Mouse (Mus musculus): ENCODE results near the gene Tbc1d22a. TPM values are rescaled to one million over a fixed set of nuclear protein-coding genes. Genes with fewer than 3 reads are reported as not detected.
A peak's percentile ranks its signal among the peaks of the same experiment; 100 is the strongest.

Tbc1d22a gene
- polyA plus RNA-seq, 1 experiment from 2014 or later = 13.7 TPM

DNA sequence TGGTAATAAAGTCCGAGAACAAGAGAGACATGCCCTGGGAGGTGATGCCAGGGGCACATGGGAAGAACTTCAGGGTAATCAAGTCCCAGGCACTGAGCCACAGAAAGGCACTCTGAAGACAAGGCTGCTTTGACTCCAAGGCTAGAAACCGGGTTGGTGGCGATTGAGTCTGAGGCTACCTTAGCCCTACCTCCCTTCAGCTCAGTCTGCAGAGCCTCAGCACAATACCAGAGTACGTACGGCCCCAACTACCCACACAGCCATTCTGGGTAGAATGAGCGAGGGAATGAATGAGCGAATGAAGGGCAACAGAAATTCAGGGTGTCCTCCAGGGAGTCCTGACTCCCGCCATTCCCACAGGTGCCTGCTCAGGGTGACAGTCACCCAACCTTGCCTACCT is 30.8 kb upstream of the Tbc1d22a start:
- no peaks in the 10 kb centered on the region for H3K9me3 ChIP-seq
- H3K4me2 ChIP-seq (replicated peaks) = no peak overlapping the region
- peaks cover 5% of the 10 kb centered on the region; the same call in 1 of the 2 replicates for H3K27me3 ChIP-seq
- 91% methylated on average over 8 of the region's 8 CpGs for WGBS
- ATAC-seq (ENCODE audit: low FRiP score, low read depth) = no peak
- H3K27ac ChIP-seq (replicated peaks) = no peak overlapping the region
- no peaks in the 10 kb centered on the region for H3K36me3 ChIP-seq
- no peak overlapping the region for H3K9ac ChIP-seq (replicated peaks)
- no peak overlapping the region for H3K4me3 ChIP-seq
- peaks cover 31% of the 10 kb centered on the region for H3K4me1 ChIP-seq

DNA sequence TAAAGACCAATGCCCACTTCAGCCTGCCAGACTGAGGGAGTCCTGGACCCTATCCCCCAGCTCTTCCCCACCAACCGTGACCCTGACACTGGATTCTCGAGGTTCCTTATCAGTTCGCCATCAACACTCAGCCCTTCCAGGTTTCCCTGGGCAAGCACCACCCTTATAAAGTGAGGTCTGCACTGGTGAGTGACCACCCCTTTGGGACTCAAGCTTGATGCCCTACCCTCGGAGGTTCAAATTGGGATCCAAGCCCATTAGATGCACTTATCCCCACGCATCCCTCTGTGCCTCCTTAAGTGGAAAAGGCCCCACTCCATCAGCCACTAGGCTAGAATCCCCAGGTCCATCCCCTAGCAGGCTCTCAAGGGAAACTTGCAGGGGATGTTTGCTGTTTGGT is 30.2 kb upstream of the Tbc1d22a start:
- no peak overlapping the region for H3K27ac ChIP-seq (replicated peaks)
- no peak for ATAC-seq (ENCODE audit: low FRiP score, low read depth)
- H3K36me3 ChIP-seq = no peaks in the 10 kb centered on the region
- peak overlapping the region; percentile 90 for H3K4me3 ChIP-seq
- peaks cover 5% of the 10 kb centered on the region; the same call in 1 of the 2 replicates for H3K27me3 ChIP-seq
- no peaks in the 10 kb centered on the region for H3K9me3 ChIP-seq
- no peak overlapping the region; the same call in 1 of the 2 replicates for H3K9ac ChIP-seq (replicated peaks)
- H3K4me2 ChIP-seq (replicated peaks) = peak overlapping the region; percentile 80
- H3K4me1 ChIP-seq = peaks cover 37% of the 10 kb centered on the region
- 81% methylated on average over 5 of the region's 5 CpGs for WGBS

DNA sequence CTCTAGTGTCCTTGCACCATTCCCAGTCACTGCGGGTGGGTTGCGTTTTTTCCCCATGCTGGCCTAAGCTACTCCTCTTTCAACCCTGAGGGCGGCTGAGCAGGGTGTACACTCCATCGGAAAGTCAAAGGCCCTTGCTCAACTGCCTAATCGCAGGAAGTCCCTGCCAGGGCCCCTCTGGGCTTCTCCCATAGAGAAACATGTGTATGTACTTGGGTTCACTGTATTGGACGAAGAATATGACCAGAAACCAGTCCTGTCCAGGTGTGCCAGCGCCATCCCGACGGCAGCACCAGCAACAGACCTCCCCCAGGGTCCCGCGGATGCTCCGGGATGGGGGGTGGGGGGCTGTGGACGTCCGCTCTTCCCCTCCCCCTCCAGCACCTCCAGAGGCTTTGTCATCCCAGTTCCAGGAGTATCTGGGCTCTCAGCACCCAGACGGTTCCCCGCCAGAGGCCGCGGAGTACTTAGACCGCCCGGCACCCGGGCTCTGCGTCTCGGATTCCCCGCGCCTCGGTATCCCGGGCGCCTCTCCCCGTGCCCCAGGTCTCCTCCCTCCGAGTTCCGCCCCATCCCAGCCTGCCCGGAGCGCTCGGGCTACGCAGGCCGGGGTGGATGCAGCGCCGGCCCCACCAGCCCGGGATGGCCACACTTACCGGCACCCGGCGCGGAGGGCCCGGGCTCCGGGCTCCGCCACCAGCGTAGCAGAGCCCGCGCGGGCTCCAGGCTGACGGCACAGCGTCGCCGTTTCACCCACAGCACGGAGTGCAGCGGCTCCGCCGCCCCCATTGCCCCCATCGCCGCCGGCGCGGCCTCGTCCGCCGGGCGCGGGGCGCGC is 29.2 kb upstream of the Tbc1d22a start:
- no peaks in the 10 kb centered on the region for H3K36me3 ChIP-seq
- WGBS = under 1% methylated on average over 69 of the region's 70 CpGs
- ATAC-seq (ENCODE audit: low FRiP score, low read depth) = peak; percentile 72
- peak overlapping the region; percentile 80 for H3K4me2 ChIP-seq (replicated peaks)
- no peaks in the 10 kb centered on the region for H3K9me3 ChIP-seq
- H3K4me1 ChIP-seq = peaks cover 40% of the 10 kb centered on the region
- H3K27me3 ChIP-seq = peaks cover 5% of the 10 kb centered on the region; the same call in 1 of the 2 replicates
- H3K9ac ChIP-seq (replicated peaks) = peak overlapping the region; percentile 95
- H3K27ac ChIP-seq (replicated peaks) = peak overlapping the region; percentile 86
- H3K4me3 ChIP-seq = peak overlapping the region; percentile 90

DNA sequence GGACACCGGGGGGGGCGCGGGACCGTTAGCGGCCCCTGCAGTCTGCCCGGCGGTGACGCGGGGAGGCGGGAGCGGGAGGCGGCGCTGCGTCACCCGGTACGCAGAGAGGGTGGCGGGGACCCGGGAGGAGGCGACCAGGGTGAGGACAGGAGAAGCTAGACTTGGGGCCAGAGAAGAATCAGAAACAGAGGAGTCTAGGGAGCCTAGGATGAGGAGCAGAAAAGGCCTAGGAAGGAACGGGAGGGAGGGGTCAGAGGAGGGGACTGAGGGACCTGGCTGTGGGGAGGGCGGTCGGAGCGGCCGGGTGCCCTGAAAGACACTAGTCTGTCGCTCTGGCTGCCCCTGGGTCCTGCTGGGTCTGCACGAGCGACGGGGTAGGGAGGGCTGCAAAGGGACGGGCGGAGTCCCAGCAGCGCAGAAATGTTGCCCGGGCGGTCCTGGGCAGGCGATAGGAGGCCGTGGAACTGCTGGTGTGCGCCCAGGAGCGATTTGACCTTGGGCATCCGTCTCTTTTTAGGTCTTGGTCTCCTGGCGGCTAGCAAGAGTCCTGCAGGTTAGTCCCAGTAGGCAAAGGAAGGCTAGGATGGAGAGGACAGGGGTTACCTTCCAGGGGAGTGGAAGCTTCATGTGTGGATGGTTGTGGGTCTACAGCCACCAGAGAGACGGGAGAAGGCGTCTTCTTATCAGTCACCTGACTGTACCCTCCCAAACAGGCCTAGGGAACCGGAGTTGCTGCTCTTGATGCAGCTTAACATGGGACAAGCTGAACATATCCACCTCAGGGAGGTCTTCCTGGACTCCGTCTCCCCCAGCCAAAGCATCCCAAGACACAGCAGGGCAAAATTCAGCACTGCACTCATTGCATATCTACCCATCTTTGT is 28.3 kb upstream of the Tbc1d22a start, which contains the start of gene Cerk:
Gene Cerk (minus strand): TSS at position 453 of the 881 bp plus-strand sequence.
- Histone ChIP-seq H3K9me3 (no peaks in the 10 kb centered on the region), H3K9ac (replicated peaks) (peak within 1 kb of the TSS; percentile 95), H3K36me3 (no peaks in the 10 kb centered on the region), H3K27me3 (peaks cover 5% of the 10 kb centered on the region; the same call in 1 of the 2 replicates), H3K4me1 (peaks cover 40% of the 10 kb centered on the region), H3K27ac (replicated peaks) (peak within 1 kb of the TSS; percentile 86), H3K4me3 (peak within 1 kb of the TSS; percentile 90), H3K4me2 (replicated peaks) (peak within 1 kb of the TSS; percentile 80)
- WGBS = 2% methylated on average over 43 of the region's 43 CpGs
- peak; percentile 70 for ATAC-seq (ENCODE audit: low FRiP score, low read depth)

- WGBS = 54% methylated on average over 3 of the region's 3 CpGs
- ATAC-seq (ENCODE audit: low FRiP score, low read depth) = no peak
- H3K4me1 ChIP-seq = peaks cover 40% of the 10 kb centered on the region
These were observed 27.6 kb upstream of the Tbc1d22a start for GRCm38 (mm10) chr15:86186686-86187085.

DNA sequence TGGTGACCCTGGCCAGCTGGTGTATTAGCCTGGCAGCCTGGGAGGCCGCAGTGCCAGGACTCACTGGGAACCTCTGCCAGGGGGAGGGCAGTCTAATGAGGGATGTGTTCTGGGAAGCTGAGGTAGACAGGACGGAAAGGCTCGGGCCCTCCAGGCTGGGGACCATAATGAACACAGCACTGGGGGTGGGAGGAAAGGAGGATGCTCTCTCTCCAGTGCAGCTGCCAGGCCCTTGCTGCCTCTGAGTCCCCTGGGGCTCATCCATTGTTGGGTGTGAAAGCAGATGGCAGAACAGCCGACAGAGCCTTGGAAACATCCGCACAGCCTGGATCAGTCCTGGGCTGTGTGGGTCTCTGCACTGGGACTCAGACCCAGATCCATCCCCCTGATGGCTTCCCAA is 26.1 kb upstream of the Tbc1d22a start:
- no peak overlapping the region for H3K9ac ChIP-seq (replicated peaks)
- WGBS = 39% methylated on average over 5 of the region's 5 CpGs
- H3K4me1 ChIP-seq = peaks cover 30% of the 10 kb centered on the region
- no peak overlapping the region for H3K4me3 ChIP-seq
- peaks cover 5% of the 10 kb centered on the region; the same call in 1 of the 2 replicates for H3K27me3 ChIP-seq
- ATAC-seq (ENCODE audit: low FRiP score, low read depth) = peak; percentile 32; the same call in 1 of the 2 replicates
- H3K4me2 ChIP-seq (replicated peaks) = no peak overlapping the region
- H3K27ac ChIP-seq (replicated peaks) = peak overlapping the region; percentile 36; the same call in 1 of the 2 replicates
- H3K9me3 ChIP-seq = no peaks in the 10 kb centered on the region
- H3K36me3 ChIP-seq = no peaks in the 10 kb centered on the region

More at GRCm38 (mm10) chr15:86186686-86187085, 27.6 kb upstream of the Tbc1d22a start:
- Histone ChIP-seq H3K27me3 (peaks cover 5% of the 10 kb centered on the region; the same call in 1 of the 2 replicates), H3K27ac (replicated peaks) (no peak overlapping the region), H3K9ac (replicated peaks) (no peak overlapping the region), H3K4me2 (replicated peaks) (no peak overlapping the region), H3K36me3 (no peaks in the 10 kb centered on the region), H3K9me3 (no peaks in the 10 kb centered on the region), H3K4me3 (no peak overlapping the region)

DNA sequence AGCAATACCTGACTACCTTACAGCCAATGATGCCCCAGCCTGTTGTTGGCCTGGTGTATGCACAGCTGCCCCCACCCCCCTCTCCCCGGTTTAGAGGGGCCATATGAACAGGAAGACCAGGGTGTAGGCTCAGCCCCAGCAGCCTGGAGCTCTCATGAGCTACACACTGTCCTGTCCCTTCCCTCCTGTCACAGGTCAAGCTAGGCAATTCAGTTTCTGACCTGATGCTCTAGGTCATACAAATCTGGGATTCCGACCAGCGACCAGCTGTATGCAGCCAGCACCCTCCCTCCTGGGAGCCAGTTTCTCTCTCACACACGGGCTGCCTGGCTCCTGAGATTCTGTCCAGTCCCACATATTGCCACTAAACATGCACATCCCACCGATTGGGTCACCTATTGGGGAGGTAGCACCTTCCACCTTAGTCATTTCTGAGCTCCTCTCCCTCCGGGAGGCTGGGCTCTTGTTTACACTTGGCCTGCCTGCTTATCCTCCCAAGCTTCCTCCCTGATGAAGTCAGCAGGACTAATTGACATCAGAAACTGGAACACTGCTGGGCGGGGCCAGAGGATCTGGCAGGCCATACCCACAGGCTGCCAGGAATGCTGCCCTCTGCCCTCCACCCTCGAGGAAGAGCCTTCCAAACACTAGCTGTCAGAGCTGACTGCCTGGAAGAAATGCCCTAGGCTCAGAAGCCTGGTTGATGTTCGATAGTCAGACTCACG is 25.4 kb upstream of the Tbc1d22a start:
- no peak overlapping the region for H3K4me3 ChIP-seq
- peaks cover 30% of the 10 kb centered on the region for H3K4me1 ChIP-seq
- peaks cover 5% of the 10 kb centered on the region; the same call in 1 of the 2 replicates for H3K27me3 ChIP-seq
- H3K4me2 ChIP-seq (replicated peaks) = no peak overlapping the region
- H3K9me3 ChIP-seq = no peaks in the 10 kb centered on the region
- H3K27ac ChIP-seq (replicated peaks) = peak overlapping the region; percentile 36
- 45% methylated on average over 10 of the region's 10 CpGs for WGBS
- no peak for ATAC-seq (ENCODE audit: low FRiP score, low read depth)
- no peaks in the 10 kb centered on the region for H3K36me3 ChIP-seq
- no peak overlapping the region for H3K9ac ChIP-seq (replicated peaks)

- WGBS = 81% methylated on average over 3 of the region's 3 CpGs
- H3K4me1 ChIP-seq = peaks cover 20% of the 10 kb centered on the region
These were observed 23.9 kb upstream of the Tbc1d22a start for GRCm38 (mm10) chr15:86190387-86190786.

GRCm38 (mm10) chr15:86191505-86191904 is 22.8 kb upstream of the Tbc1d22a start:
- no peak for ATAC-seq (ENCODE audit: low FRiP score, low read depth)
- whole genome bisulfite sequencing = 70% methylated on average over 1 of the region's 1 CpGs

More at GRCm38 (mm10) chr15:86190387-86190786, 23.9 kb upstream of the Tbc1d22a start:
- Histone ChIP-seq H3K9ac (replicated peaks) (no peak overlapping the region), H3K4me3 (no peak overlapping the region), H3K9me3 (no peaks in the 10 kb centered on the region), H3K36me3 (no peaks in the 10 kb centered on the region), H3K27me3 (peaks cover 5% of the 10 kb centered on the region; the same call in 1 of the 2 replicates), H3K27ac (replicated peaks) (no peak overlapping the region), H3K4me2 (replicated peaks) (no peak overlapping the region)
- ATAC-seq (ENCODE audit: low FRiP score, low read depth) = no peak

GRCm38 (mm10) chr15:86191933-86192332 is 22.3 kb upstream of the Tbc1d22a start:
- H3K36me3 ChIP-seq = no peaks in the 10 kb centered on the region
- H3K27me3 ChIP-seq = peaks cover under 1% of the 10 kb centered on the region; the same call in 1 of the 2 replicates
- H3K9ac ChIP-seq (replicated peaks) = no peak overlapping the region
- H3K4me2 ChIP-seq (replicated peaks) = no peak overlapping the region
- H3K9me3 ChIP-seq = no peaks in the 10 kb centered on the region
- H3K4me1 ChIP-seq = peaks cover 14% of the 10 kb centered on the region
- WGBS = 83% methylated on average over 3 of the region's 3 CpGs
- no peak overlapping the region for H3K27ac ChIP-seq (replicated peaks)
- no peak for ATAC-seq (ENCODE audit: low FRiP score, low read depth)
- H3K4me3 ChIP-seq = no peak overlapping the region

More at GRCm38 (mm10) chr15:86191505-86191904, 22.8 kb upstream of the Tbc1d22a start:
- Histone ChIP-seq H3K4me3 (no peak overlapping the region), H3K27me3 (peaks cover 5% of the 10 kb centered on the region; the same call in 1 of the 2 replicates), H3K27ac (replicated peaks) (no peak overlapping the region), H3K4me1 (peaks cover 14% of the 10 kb centered on the region), H3K9me3 (no peaks in the 10 kb centered on the region), H3K36me3 (no peaks in the 10 kb centered on the region), H3K9ac (replicated peaks) (no peak overlapping the region), H3K4me2 (replicated peaks) (no peak overlapping the region)
